Mouse (Mus musculus) B cell, adult 62 days (primary cell): ENCODE measurements around the gene Klhl30. TPM values are rescaled to one million over a fixed set of nuclear protein-coding genes. Genes with fewer than 3 reads are reported as not detected.

Experiments used
- total RNA-seq: library from RNA; stranded (reverse); gene quantifications from 4 replicates; pipeline ENCODE4 v1.2.4, GENCODE M21; 2023

Klhl30 gene
- not detected in 4 replicates for total RNA-seq

DNA sequence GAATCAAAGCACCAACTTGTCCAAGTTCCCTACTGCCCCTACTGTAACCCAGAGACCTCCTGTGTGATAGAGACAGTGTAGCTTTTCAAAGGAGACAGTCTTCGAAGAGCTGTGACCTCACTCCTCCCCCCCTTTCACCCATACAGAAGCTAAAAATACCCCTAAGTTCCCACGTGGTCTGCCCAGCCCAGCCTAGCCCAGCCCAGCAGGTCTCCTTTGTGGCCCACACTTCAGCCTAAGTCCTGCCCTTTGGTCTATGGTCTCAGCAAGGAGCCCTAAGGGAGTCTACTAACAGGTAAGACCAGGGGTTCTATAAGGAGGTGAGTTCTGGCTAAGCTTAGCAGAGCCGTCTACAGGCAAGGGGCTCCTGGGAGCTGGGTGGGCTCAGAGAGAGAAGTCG, at the start of gene Klhl30:
Klhl30 (plus strand) TSS at position 176 of the 400 bp plus-strand sequence.

GRCm38 (mm10) chr1:91321760-91322438, 28.9 kb upstream of the Klhl30 start, which contains the start of gene Espnl:
Gene Espnl (plus strand): TSS chr1:91322075.

DNA sequence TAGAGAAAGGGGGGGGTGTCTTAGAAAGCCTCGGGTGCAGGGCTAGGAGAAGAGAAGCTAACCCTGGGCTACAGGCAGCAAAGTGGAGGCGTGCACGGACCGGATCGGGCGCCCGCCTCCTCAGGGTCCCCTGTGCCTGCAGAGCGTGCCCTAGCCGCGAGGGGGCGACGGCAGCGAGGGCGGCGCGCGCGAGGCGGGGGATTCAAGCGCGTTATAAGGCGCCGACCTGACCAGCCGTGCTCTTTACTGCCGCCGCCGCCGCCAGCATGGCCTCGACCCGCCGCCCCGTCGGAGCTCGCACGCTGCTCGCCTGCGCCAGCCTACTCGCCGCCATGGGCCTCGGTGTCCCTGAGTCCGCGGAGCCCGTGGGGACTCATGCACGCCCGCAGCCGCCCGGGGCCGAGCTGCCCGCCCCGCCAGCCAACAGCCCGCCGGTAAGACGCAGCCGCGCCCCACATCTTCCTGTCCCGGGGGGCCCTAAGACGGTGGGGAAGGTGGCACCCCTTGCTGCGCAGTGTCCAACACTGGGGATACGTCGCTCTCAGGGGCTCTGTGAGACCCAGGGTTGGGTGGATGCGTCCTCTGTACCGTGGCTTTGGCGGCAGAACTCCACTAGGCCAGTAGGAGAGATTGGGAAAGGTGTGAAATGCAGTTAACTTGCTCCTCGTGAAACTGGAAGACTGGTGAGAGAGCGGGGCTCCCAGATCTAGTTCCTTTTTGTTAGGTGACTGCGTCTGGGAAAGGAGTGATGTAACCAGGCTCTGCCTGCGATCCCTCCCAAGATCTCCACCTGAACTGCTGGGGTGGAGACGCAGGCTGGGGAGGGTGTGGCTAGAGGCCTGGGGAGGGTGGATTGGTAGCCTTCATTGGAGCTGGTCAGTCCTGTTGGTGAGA, 15.6 kb downstream of the Klhl30 start, which contains the start of gene Erfe:
Erfe (plus strand) TSS at position 216 of the 894 bp plus-strand sequence.

GRCm38 (mm10) chr1:91398260-91399062, 47.6 kb downstream of the Klhl30 start, which contains the start of gene Ilkap:
Gene Ilkap (minus strand): TSS chr1:91398815.

Other genes starting within 250 kb of the Klhl30 start
- 0.95 to 3.1 TPM (median 1.2 TPM) in 4 replicates for gene Rbm44, start 205.9 kb upstream of the Klhl30 start, total RNA-seq
- 0.39 to 0.69 TPM in 2 of 4 replicates, not detected in the others for gene Ramp1, start 171.2 kb upstream of the Klhl30 start, total RNA-seq
- 49.2 to 60.8 TPM (median 54.4 TPM) in 4 replicates for gene Ube2f, start 100.7 kb upstream of the Klhl30 start, total RNA-seq
- 27.1 to 34.5 TPM (median 30.7 TPM) in 4 replicates for gene Scly, start 52.7 kb upstream of the Klhl30 start, total RNA-seq
- 0.31 TPM in 1 of 4 replicates, not detected in the others for gene Espnl, start 28.9 kb upstream of the Klhl30 start, total RNA-seq
- gene Erfe, start 15.4 kb downstream of the Klhl30 start, total RNA-seq: not detected in 4 replicates
- gene Ilkap, start 47.8 kb downstream of the Klhl30 start, total RNA-seq: 104 to 112 TPM (median 110 TPM) in 4 replicates
- 28.7 to 35.4 TPM (median 32.9 TPM) in 4 replicates for gene Hes6, start 63.0 kb downstream of the Klhl30 start, total RNA-seq
- gene Per2, start 108.3 kb downstream of the Klhl30 start, total RNA-seq: 13.7 to 23.8 TPM (median 19.5 TPM) in 4 replicates
- 7.0 to 8.5 TPM (median 8.3 TPM) in 4 replicates for gene Traf3ip1, start 143.6 kb downstream of the Klhl30 start, total RNA-seq
- gene Asb1, start 189.5 kb downstream of the Klhl30 start, total RNA-seq: 14.2 to 20.1 TPM (median 17.4 TPM) in 4 replicates